Mouse (Mus musculus): ENCODE data around the gene Htr2c. TPM values are rescaled to one million over a fixed set of nuclear protein-coding genes. Genes with fewer than 3 reads are reported as not detected.

The Htr2c gene
- polyA plus RNA-seq, 1 experiment from 2014 or later: not detected

- no peak overlapping the region for H3K4me2 ChIP-seq
- no peak for ATAC-seq (ENCODE audit: insufficient read depth)
- H3K9me3 ChIP-seq (replicated peaks): no peaks in the 10 kb centered on the region
- no peak overlapping the region for H3K9ac ChIP-seq
- H3K4me1 ChIP-seq (replicated peaks): no peaks in the 10 kb centered on the region
- H3K27ac ChIP-seq (replicated peaks): no peak overlapping the region
- no peak overlapping the region for H3K4me3 ChIP-seq (replicated peaks)
- no peaks in the 10 kb centered on the region for H3K36me3 ChIP-seq (replicated peaks)
- no peaks in the 10 kb centered on the region for H3K27me3 ChIP-seq
- WGBS (ENCODE audit: insufficient replicate concordance): 16% methylated on average over 1 of the region's 1 CpGs
Observed at GRCm38 (mm10) chrX:147119155-147119554, 156.8 kb downstream of the Htr2c start.

- Histone ChIP-seq H3K9ac (no peak overlapping the region), H3K9me3 (replicated peaks) (no peaks in the 10 kb centered on the region), H3K27me3 (no peaks in the 10 kb centered on the region), H3K27ac (replicated peaks) (no peak overlapping the region), H3K4me2 (no peak overlapping the region), H3K4me1 (replicated peaks) (no peaks in the 10 kb centered on the region), H3K4me3 (replicated peaks) (no peak overlapping the region), H3K36me3 (replicated peaks) (no peaks in the 10 kb centered on the region)
- ATAC-seq (ENCODE audit: insufficient read depth): no peak
Observed at GRCm38 (mm10) chrX:147215251-147215650, 252.9 kb downstream of the Htr2c start.

DNA sequence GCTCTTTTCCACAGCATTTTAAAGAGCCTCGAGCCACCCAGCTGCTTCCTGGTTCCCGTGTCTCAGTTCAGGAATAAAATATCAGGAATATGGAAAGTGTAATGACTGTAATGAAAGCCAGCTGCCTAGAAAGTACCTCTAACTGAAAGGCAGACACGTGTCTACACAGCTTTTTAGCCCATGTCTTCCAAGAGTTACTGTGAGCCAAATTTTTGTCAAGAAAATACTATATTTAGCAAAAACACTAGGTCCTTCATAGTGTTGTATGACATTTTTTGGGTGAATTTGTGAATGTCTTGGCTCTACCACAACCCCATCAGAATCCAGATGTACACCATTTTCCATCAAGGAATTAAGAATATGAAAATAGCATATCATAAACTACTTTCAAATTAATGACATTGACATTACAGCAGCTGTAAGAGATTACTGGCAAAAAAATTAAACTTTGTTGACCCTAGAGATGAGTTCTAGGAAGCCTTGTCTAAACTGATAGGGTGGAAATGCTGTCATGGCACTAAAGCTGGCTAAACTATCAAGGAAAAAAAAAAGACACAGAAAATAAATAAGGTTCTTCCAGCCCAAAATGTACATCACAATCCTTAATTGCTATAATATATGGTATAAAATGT, 255.2 kb downstream of the Htr2c start:
- H3K4me2 ChIP-seq: no peak overlapping the region
- 50% methylated on average over 3 of the region's 3 CpGs for WGBS (ENCODE audit: insufficient replicate concordance)
- H3K27me3 ChIP-seq: no peaks in the 10 kb centered on the region
- H3K4me3 ChIP-seq (replicated peaks): no peak overlapping the region
- no peak overlapping the region for H3K27ac ChIP-seq (replicated peaks)
- no peak for ATAC-seq (ENCODE audit: insufficient read depth)
- H3K9me3 ChIP-seq (replicated peaks): no peaks in the 10 kb centered on the region
- no peaks in the 10 kb centered on the region for H3K36me3 ChIP-seq (replicated peaks)
- H3K4me1 ChIP-seq (replicated peaks): no peaks in the 10 kb centered on the region
- H3K9ac ChIP-seq: no peak overlapping the region

- H3K4me3 ChIP-seq (replicated peaks): no peak overlapping the region
- no peak for ATAC-seq (ENCODE audit: insufficient read depth)
- H3K27me3 ChIP-seq: no peaks in the 10 kb centered on the region
- no peaks in the 10 kb centered on the region for H3K9me3 ChIP-seq (replicated peaks)
- 57% methylated on average over 2 of the region's 2 CpGs for WGBS (ENCODE audit: insufficient replicate concordance)
- H3K27ac ChIP-seq (replicated peaks): no peak overlapping the region
- H3K36me3 ChIP-seq (replicated peaks): no peaks in the 10 kb centered on the region
- no peak overlapping the region for H3K9ac ChIP-seq
- no peaks in the 10 kb centered on the region for H3K4me1 ChIP-seq (replicated peaks)
- H3K4me2 ChIP-seq: no peak overlapping the region
Observed at GRCm38 (mm10) chrX:147238806-147239542, 276.7 kb downstream of the Htr2c start.

MicroRNA genes within 50 kb of the gene (microRNA counts, 519-probe panel; counts per million panel counts)
- microRNA mmu-miR-448: 2,172 counts per million, percentile 31 among the panel's probes with 10 or more counts
- 1,320 counts per million, percentile 6 among the panel's probes with 10 or more counts for microRNA mmu-miR-764-3p
- 2,549 counts per million, percentile 47 among the panel's probes with 10 or more counts for microRNA mmu-miR-764-5p

Small RNAs within 50 kb of the gene (microRNA-seq; reads per million reads assigned to microRNA genes)
- gene Gm22650 (not detected), gene Gm24627 (not detected), gene Mir1264 (not detected), gene Mir1298 (11.4 reads per million, percentile 29 among the genes with 10 or more reads in this experiment), gene Mir1912 (not detected), gene Mir448 (0.76 reads per million), gene Mir764 (not detected)

Data from liver, embryonic 15.5 days (tissue).